Mouse (Mus musculus) liver, adult 2 months (tissue): ENCODE measurements around the gene BC005624. TPM values are rescaled to one million over a fixed set of nuclear protein-coding genes. Genes with fewer than 3 reads are reported as not detected.

Experiments used
- DNase-seq: peaks from one replicate; pipeline ENCODE4 v3.0.0-alpha.2; 2011; ENCODE audit warnings: low read depth, low spot score; ENCODE audit errors: extremely low read depth
- H3K27ac ChIP-seq: fragments of 200-500 bp; replicated peaks from 2 replicates; pipeline ENCODE4 v1.5.1; 2012; ENCODE audit warnings: low read depth, mild to moderate bottlenecking, control low read depth, inconsistent platforms, low read length; ENCODE audit not compliant: insufficient read depth
- H3K27me3 ChIP-seq: fragments of 200-500 bp; 2 replicates; pipeline ENCODE4 v1.6.1; 2012; ENCODE audit warnings: mild to moderate bottlenecking, moderate library complexity, low read length, inconsistent platforms; ENCODE audit not compliant: control insufficient read depth, insufficient read depth
- H3K36me3 ChIP-seq: fragments of 200-500 bp; 2 replicates; pipeline ENCODE4 v1.6.1; 2012; ENCODE audit warnings: low read length, inconsistent platforms; ENCODE audit not compliant: control insufficient read depth, insufficient read depth
- H3K4me1 ChIP-seq: fragments of 200-500 bp; 2 replicates; pipeline ENCODE4 v1.6.1; 2011; ENCODE audit warnings: low read length; ENCODE audit not compliant: control insufficient read depth, insufficient read depth
- H3K4me3 ChIP-seq: fragments of 200-500 bp; 2 replicates; pipeline ENCODE4 v1.5.1; 2011; ENCODE audit warnings: low read depth, mild to moderate bottlenecking, control low read depth, low read length, moderate library complexity; ENCODE audit not compliant: insufficient read depth
- H3K79me2 ChIP-seq: fragments of 200-500 bp; 2 replicates; pipeline ENCODE4 v1.6.1; 2012; ENCODE audit warnings: inconsistent platforms, mild to moderate bottlenecking, low read length, moderate library complexity; ENCODE audit not compliant: control insufficient read depth, insufficient read depth
- H3K9ac ChIP-seq: fragments of 200-500 bp; 2 replicates; pipeline ENCODE4 v1.6.1; 2012; ENCODE audit warnings: low read depth, mild to moderate bottlenecking, control low read depth, inconsistent platforms, low read length
- CTCF ChIP-seq: fragments of 200-500 bp; IDR thresholded peaks from 2 replicates; pipeline ENCODE4 v1.5.1; 2011; ENCODE audit warnings: low read depth, low read length, control low read depth
- POLR2A ChIP-seq: fragments of 200-500 bp; IDR thresholded peaks from 2 replicates; pipeline ENCODE4 v1.6.1; 2011; ENCODE audit warnings: low read length, control low read depth; ENCODE audit not compliant: insufficient read depth; ENCODE audit errors: extremely low read depth
- WGBS: fragments of 180-500 bp; shearing (Covaris S2); methylation state at CpG from one replicate; pipeline ENCODE4 v1.1.7; 2018; 5-methylcytosine and 5-hydroxymethylcytosine counted together
- polyA plus RNA-seq: library from polyadenylated mRNA; depleted of rRNA; stranded (reverse); fragments of >200 nt; gene quantifications from 2 replicates; pipeline ENCODE4 v1.2.3, GENCODE M21; 2012
- total RNA-seq: library from RNA; depleted of rRNA; stranded (reverse); fragments of >200 nt; gene quantifications from 2 replicates; pipeline ENCODE4 v1.2.3, GENCODE M21; 2014

BC005624 gene
- total and polyA plus RNA-seq, 2 experiments, result 11.7 to 16.6 TPM

GRCm38 (mm10) chr2:31020202-31020601 lies 38.2 kb upstream of the BC005624 start:
- H3K36me3 ChIP-seq, result no peaks in the 10 kb centered on the region

GRCm38 (mm10) chr2:31019011-31019410 lies 37.0 kb upstream of the BC005624 start:
- Histone ChIP-seq H3K4me3 (no peak overlapping the region), H3K36me3 (no peaks in the 10 kb centered on the region), H3K4me1 (no peaks in the 10 kb centered on the region), H3K9ac (no peak overlapping the region), H3K79me2 (no peaks in the 10 kb centered on the region), H3K27ac (no peak overlapping the region), H3K27me3 (no peaks in the 10 kb centered on the region)
- TF ChIP-seq CTCF (no peak), POLR2A (no peak)
- DNase-seq, result no peak
- 89% methylated on average over 8 of the region's 8 CpGs for WGBS

More at GRCm38 (mm10) chr2:31020202-31020601, 38.2 kb upstream of the BC005624 start:
- 98% methylated on average over 2 of the region's 2 CpGs for WGBS
- no peak for TF ChIP-seq CTCF
- no peak for TF ChIP-seq POLR2A
- DNase-seq, result no peak
- Histone ChIP-seq H3K79me2 (no peaks in the 10 kb centered on the region), H3K27ac (no peak overlapping the region), H3K4me1 (no peaks in the 10 kb centered on the region), H3K27me3 (no peaks in the 10 kb centered on the region), H3K4me3 (no peak overlapping the region), H3K9ac (no peak overlapping the region)

- Histone ChIP-seq H3K79me2 (no peaks in the 10 kb centered on the region), H3K27ac (no peak overlapping the region), H3K4me3 (no peak overlapping the region), H3K36me3 (no peaks in the 10 kb centered on the region), H3K9ac (no peak overlapping the region), H3K27me3 (no peaks in the 10 kb centered on the region), H3K4me1 (no peaks in the 10 kb centered on the region)
- no peak for DNase-seq
- 95% methylated on average over 8 of the region's 8 CpGs for WGBS
- TF ChIP-seq CTCF (no peak), POLR2A (no peak)
These were observed 36.5 kb upstream of the BC005624 start for GRCm38 (mm10) chr2:31018519-31018918.

- H3K27ac ChIP-seq, result no peak overlapping the region
- H3K36me3 ChIP-seq, result no peaks in the 10 kb centered on the region
- no peak overlapping the region for H3K4me3 ChIP-seq
- no peaks in the 10 kb centered on the region for H3K27me3 ChIP-seq
- WGBS, result 96% methylated on average over 18 of the region's 18 CpGs
- H3K79me2 ChIP-seq, result no peaks in the 10 kb centered on the region
- no peak for DNase-seq
- H3K4me1 ChIP-seq, result no peaks in the 10 kb centered on the region
- TF ChIP-seq CTCF (no peak), POLR2A (no peak)
- H3K9ac ChIP-seq, result no peak overlapping the region
These were observed 35.8 kb upstream of the BC005624 start for GRCm38 (mm10) chr2:31017625-31018317.

- H3K79me2 ChIP-seq, result no peaks in the 10 kb centered on the region
- H3K27ac ChIP-seq, result no peak overlapping the region
- no peak overlapping the region for H3K4me3 ChIP-seq
- no peak overlapping the region for H3K9ac ChIP-seq
- no peak for TF ChIP-seq POLR2A
- TF ChIP-seq CTCF, result no peak
- no peaks in the 10 kb centered on the region for H3K27me3 ChIP-seq
- no peak for DNase-seq
- WGBS, result 82% methylated on average over 14 of the region's 14 CpGs
- no peaks in the 10 kb centered on the region for H3K4me1 ChIP-seq
- H3K36me3 ChIP-seq, result no peaks in the 10 kb centered on the region
These were observed 31.5 kb upstream of the BC005624 start for GRCm38 (mm10) chr2:31013371-31014120.

GRCm38 (mm10) chr2:31007208-31007607 lies 25.2 kb upstream of the BC005624 start:
- Histone ChIP-seq H3K4me3 (no peak overlapping the region), H3K9ac (no peak overlapping the region), H3K27ac (no peak overlapping the region), H3K36me3 (no peaks in the 10 kb centered on the region), H3K79me2 (no peaks in the 10 kb centered on the region), H3K27me3 (no peaks in the 10 kb centered on the region), H3K4me1 (no peaks in the 10 kb centered on the region)
- DNase-seq, result no peak
- 88% methylated on average over 5 of the region's 5 CpGs for WGBS
- TF ChIP-seq POLR2A (no peak), CTCF (no peak)
